Mouse (Mus musculus) testis, adult 2 months (tissue): ENCODE measurements at regions not wholly inside any gene's neighbourhood (a gene's known extent, or its start where the extent isn't known, plus 50 kb on each side); places are given as distances from the start of the nearest gene placed in this dataset.

ENCODE experiments used
- CTCF ChIP-seq: fragments of 200-500 bp; IDR thresholded peaks from 2 replicates; pipeline ENCODE4 v1.5.1; 2012; ENCODE audit warnings: low read depth, mild to moderate bottlenecking, inconsistent platforms, low read length, moderate library complexity; ENCODE audit not compliant: control insufficient read depth, insufficient read depth, insufficient replicate concordance
- POLR2A ChIP-seq: fragments of 200-500 bp; IDR thresholded peaks from 2 replicates; pipeline ENCODE4 v1.6.1; 2012; ENCODE audit warnings: low read depth, mild to moderate bottlenecking, inconsistent platforms, low read length, moderate library complexity; ENCODE audit not compliant: control insufficient read depth

DNA sequence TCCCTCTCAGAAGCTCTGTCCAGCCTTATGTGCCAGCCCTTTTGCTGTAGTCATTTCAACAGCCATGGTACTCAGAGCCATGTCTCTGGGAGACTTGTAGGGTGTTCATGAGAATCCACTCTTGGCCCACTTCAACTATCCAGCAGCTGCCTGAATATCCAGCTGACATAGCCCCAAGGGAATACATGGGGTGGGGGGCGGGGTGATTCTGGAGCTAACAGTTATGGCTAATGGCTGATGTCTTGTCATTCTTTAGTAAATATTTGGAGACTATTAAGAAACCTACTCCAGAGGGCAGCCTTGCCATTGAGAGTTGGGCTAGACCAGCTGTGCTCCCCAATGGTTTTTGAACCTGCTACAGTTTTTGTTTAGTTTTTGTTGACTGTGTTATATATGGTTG, 96.0 kb upstream of the Gdnf start:
- TF ChIP-seq CTCF (no peak), POLR2A (no peak)
